Mouse (Mus musculus) kidney, postnatal 10 days (tissue): ENCODE data around the gene Hoxb7.

Experiments used
- DNase-seq: peaks from one replicate; pipeline ENCODE4 v3.0.0; 2021; ENCODE audit warnings: mixed read lengths

Hoxb7 gene

GRCm38 (mm10) chr11:96285771-96286738 is at the start of gene Hoxb7:
Gene Hoxb7, plus strand, starts transcription at chr11:96286623.
- peak; percentile 94 for DNase-seq

GRCm38 (mm10) chr11:96240211-96240610 is 46.2 kb upstream of the Hoxb7 start:
- DNase-seq, result peak; percentile 75

GRCm38 (mm10) chr11:96250901-96251300 is 35.5 kb upstream of the Hoxb7 start:
- peak; percentile 83 for DNase-seq

GRCm38 (mm10) chr11:96251480-96252031 is 34.9 kb upstream of the Hoxb7 start:
- peak; percentile 68 for DNase-seq

- DNase-seq, result peak; percentile 19
These were observed 33.8 kb upstream of the Hoxb7 start for GRCm38 (mm10) chr11:96252541-96253120.

- peak; percentile 64 for DNase-seq
These were observed 32.2 kb upstream of the Hoxb7 start for GRCm38 (mm10) chr11:96254221-96254620.

- DNase-seq, result peak; percentile 49
These were observed 31.1 kb upstream of the Hoxb7 start for GRCm38 (mm10) chr11:96255111-96255995.

- no peak for DNase-seq
These were observed 30.4 kb upstream of the Hoxb7 start for GRCm38 (mm10) chr11:96255996-96256445.

- DNase-seq, result no peak
These were observed 29.3 kb upstream of the Hoxb7 start for GRCm38 (mm10) chr11:96257141-96257540.

GRCm38 (mm10) chr11:96259038-96259437 is 27.4 kb upstream of the Hoxb7 start:
- DNase-seq, result peak; percentile 76

- no peak for DNase-seq
These were observed 26.9 kb upstream of the Hoxb7 start for GRCm38 (mm10) chr11:96259511-96259910.

- DNase-seq, result peak; percentile 64
These were observed 26.0 kb upstream of the Hoxb7 start for GRCm38 (mm10) chr11:96260310-96260970.

GRCm38 (mm10) chr11:96261323-96261890 is 25.0 kb upstream of the Hoxb7 start:
- peak; percentile 95 for DNase-seq

GRCm38 (mm10) chr11:96262262-96262830 is 24.1 kb upstream of the Hoxb7 start:
- DNase-seq, result no peak

- no peak for DNase-seq
These were observed 22.6 kb upstream of the Hoxb7 start for GRCm38 (mm10) chr11:96263636-96264389.

- DNase-seq, result no peak
These were observed 21.9 kb upstream of the Hoxb7 start for GRCm38 (mm10) chr11:96264390-96265020.

- peak; percentile 90 for DNase-seq
These were observed 20.5 kb upstream of the Hoxb7 start for GRCm38 (mm10) chr11:96265954-96266353.

GRCm38 (mm10) chr11:96267021-96267920 is 19.2 kb upstream of the Hoxb7 start:
- no peak for DNase-seq
